In the genomic region with DNA sequence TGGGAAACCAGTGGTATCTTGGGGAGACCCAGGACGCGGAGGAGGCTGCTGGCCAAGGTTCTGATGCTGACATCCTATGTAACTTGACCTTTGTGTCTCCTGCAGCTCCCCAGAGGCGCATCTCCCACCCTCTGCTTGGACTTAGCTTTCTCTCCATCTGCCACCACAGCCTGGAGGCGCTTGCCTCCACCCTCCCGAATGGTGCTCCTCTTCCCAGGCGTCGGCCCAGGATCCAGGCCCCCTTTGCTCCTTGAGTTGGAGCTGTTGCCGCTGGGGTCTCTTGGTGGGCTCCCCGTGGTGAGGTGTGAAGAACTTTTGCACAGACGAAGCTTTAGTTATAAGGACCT, we compare ENCODE assay signal across 8 mouse cellular contexts. TPM values are rescaled to one million over a fixed set of nuclear protein-coding genes. Genes with fewer than 3 reads are reported as not detected.
DNase-seq lines count a peak whose midpoint lies in the region; ATAC-seq and TF ChIP-seq lines count a peak whose summit lies in the region.

No protein-coding gene starts in this region.

- peak overlapping the region; percentile 1; the same call in 1 of the 2 replicates for H3K27ac ChIP-seq in liver, adult 2 months (replicated peaks; ENCODE audit: insufficient read depth, low read depth, low read length)
- H3K27ac ChIP-seq in embryonic facial prominence, embryonic 13.5 days, result peak overlapping the region; percentile 62; the same call in 1 of the 2 replicates
- H3K27ac ChIP-seq in intestine, embryonic 14.5 days (ENCODE audit: low read depth), result peak overlapping the region; percentile 57; the same call in 1 of the 2 replicates
- H3K27ac ChIP-seq in neural tube, embryonic 13.5 days (replicated peaks), result no peak overlapping the region

- no peaks in the 10 kb centered on the region for H3K27me3 ChIP-seq in liver, adult 2 months (ENCODE audit: control insufficient read depth, insufficient read depth, low read length)
- no peaks in the 10 kb centered on the region for H3K27me3 ChIP-seq in embryonic facial prominence, embryonic 13.5 days
- no peaks in the 10 kb centered on the region for H3K27me3 ChIP-seq in intestine, embryonic 14.5 days (replicated peaks; ENCODE audit: control insufficient read depth, insufficient read depth, low read length)
- no peaks in the 10 kb centered on the region for H3K27me3 ChIP-seq in neural tube, embryonic 13.5 days

- no peaks in the 10 kb centered on the region for H3K36me3 ChIP-seq in liver, adult 2 months (ENCODE audit: control insufficient read depth, insufficient read depth, low read length)
- H3K36me3 ChIP-seq in embryonic facial prominence, embryonic 13.5 days, result peaks cover 46% of the 10 kb centered on the region
- H3K36me3 ChIP-seq in intestine, embryonic 14.5 days (ENCODE audit: control insufficient read depth, insufficient read depth, low read length), result peaks cover 31% of the 10 kb centered on the region
- peaks cover 45% of the 10 kb centered on the region for H3K36me3 ChIP-seq in neural tube, embryonic 13.5 days

- peaks cover 14% of the 10 kb centered on the region for H3K4me1 ChIP-seq in liver, adult 2 months (ENCODE audit: control insufficient read depth, insufficient read depth, low read length)
- H3K4me1 ChIP-seq in embryonic facial prominence, embryonic 13.5 days, result peaks cover 34% of the 10 kb centered on the region
- H3K4me1 ChIP-seq in intestine, embryonic 14.5 days (replicated peaks; ENCODE audit: control insufficient read depth, insufficient read depth, low read length), result peaks cover 16% of the 10 kb centered on the region
- peaks cover 51% of the 10 kb centered on the region for H3K4me1 ChIP-seq in neural tube, embryonic 13.5 days (replicated peaks)

- H3K4me3 ChIP-seq in liver, adult 2 months (ENCODE audit: insufficient read depth, low read depth, low read length), result peak overlapping the region; percentile 76
- H3K4me3 ChIP-seq in embryonic facial prominence, embryonic 13.5 days, result peak overlapping the region; percentile 83
- peak overlapping the region; percentile 77 for H3K4me3 ChIP-seq in intestine, embryonic 14.5 days (ENCODE audit: low read depth, low read length)
- peak overlapping the region; percentile 94 for H3K4me3 ChIP-seq in neural tube, embryonic 13.5 days

- H3K9ac ChIP-seq in liver, adult 2 months (ENCODE audit: low read depth, low read length), result peak overlapping the region; percentile 75
- peak overlapping the region; percentile 91 for H3K9ac ChIP-seq in embryonic facial prominence, embryonic 13.5 days
- H3K9ac ChIP-seq in intestine, embryonic 14.5 days (ENCODE audit: low read length), result peak overlapping the region; percentile 84
- H3K9ac ChIP-seq in neural tube, embryonic 13.5 days, result peak overlapping the region; percentile 89

- H3K9me3 ChIP-seq in embryonic facial prominence, embryonic 13.5 days, result no peaks in the 10 kb centered on the region
- peaks cover 5% of the 10 kb centered on the region; the same call in 1 of the 2 replicates for H3K9me3 ChIP-seq in intestine, embryonic 14.5 days (ENCODE audit: control insufficient read depth, low read length)
- no peaks in the 10 kb centered on the region for H3K9me3 ChIP-seq in neural tube, embryonic 13.5 days

- no peak for TF ChIP-seq CTCF in liver, adult 2 months (IDR thresholded peaks at IDR 0.05; ENCODE audit: low read depth, low read length)

- DNase-seq in liver, adult 2 months (ENCODE audit: extremely low read depth, low read depth, low spot score), result no peak
- no peak for DNase-seq in liver
- DNase-seq in intestine, embryonic 14.5 days (ENCODE audit: low spot score), result no peak
- no peak for DNase-seq in spleen, postnatal 10 days (ENCODE audit: low spot score in 2 of 2)
- no peak for DNase-seq in frontal cortex, postnatal 25 days (ENCODE audit: low spot score in 2 of 2)
- no peak for DNase-seq in kidney, adult 18-20 months

- 14% methylated on average over 10 of the region's 10 CpGs for WGBS in liver, adult 2 months
- 12% methylated on average over 10 of the region's 10 CpGs for WGBS in embryonic facial prominence, embryonic 13.5 days
- 14% methylated on average over 10 of the region's 10 CpGs for WGBS in intestine, embryonic 14.5 days
- WGBS in neural tube, embryonic 13.5 days, result 20% methylated on average over 10 of the region's 10 CpGs

- peaks cover 20% of the 10 kb centered on the region; the same call in 1 of the 2 replicates for H3K79me2 ChIP-seq in liver, adult 2 months (ENCODE audit: control insufficient read depth, insufficient read depth, low read length)

- peak overlapping the region; percentile 95 for H3K4me2 ChIP-seq in embryonic facial prominence, embryonic 13.5 days
- H3K4me2 ChIP-seq in intestine, embryonic 14.5 days (ENCODE audit: low read length), result peak overlapping the region; percentile 97
- peak overlapping the region; percentile 98 for H3K4me2 ChIP-seq in neural tube, embryonic 13.5 days

- 0 out of 2 replicates have a peak, but pooled peaks have one; percentile 1 for ATAC-seq in embryonic facial prominence, embryonic 13.5 days (ENCODE audit: insufficient number of reproducible peaks, insufficient read depth, low FRiP score, low TSS enrichment, low read depth)
- ATAC-seq in intestine, embryonic 14.5 days (replicated peaks; ENCODE audit: low FRiP score, low TSS enrichment, low read depth), result no peak; the same call in none of the 2 replicates
- peak; percentile 22 for ATAC-seq in neural tube, embryonic 13.5 days (ENCODE audit: low read depth)

- TF ChIP-seq POLR2A in liver, adult 2 months (IDR thresholded peaks at IDR 0.05; ENCODE audit: extremely low read depth, insufficient read depth, low read length), result no peak

RNA-seq across cellular contexts. Expression of gene Sh3bp5l, which starts 0.6 kb away (rescaled TPM):
- total RNA-seq in liver, adult 2 months (2014; rRNA removed), result 8.9 and 10.3 TPM in 2 replicates
- polyA plus RNA-seq in liver, adult 2 months (2012; rRNA removed), result 15.8 and 19.6 TPM in 2 replicates
- polyA plus RNA-seq in embryonic facial prominence, embryonic 13.5 days (2015; fragmentation: Nextera tagmentation; extraction: Ambion mirVana), result 33.4 and 34.6 TPM in 2 replicates
- 27.5 and 28.9 TPM in 2 replicates for polyA plus RNA-seq in intestine, embryonic 14.5 days (2014; fragmentation: Nextera tagmentation; extraction: Ambion mirVana)
- polyA plus RNA-seq in neural tube, embryonic 13.5 days (2015; fragmentation: Nextera tagmentation; extraction: Ambion mirVana), result 46.2 and 47.4 TPM in 2 replicates

RNA-seq across cellular contexts. Expression of gene Zfp672, which starts 1.0 kb away (rescaled TPM):
- 20.7 and 23.8 TPM in 2 replicates for total RNA-seq in liver, adult 2 months (2014; rRNA removed)
- polyA plus RNA-seq in liver, adult 2 months (2012; rRNA removed), result 14.9 and 18.6 TPM in 2 replicates
- polyA plus RNA-seq in embryonic facial prominence, embryonic 13.5 days (2015; fragmentation: Nextera tagmentation; extraction: Ambion mirVana), result 41.2 and 41.9 TPM in 2 replicates
- 45.9 and 49.6 TPM in 2 replicates for polyA plus RNA-seq in intestine, embryonic 14.5 days (2014; fragmentation: Nextera tagmentation; extraction: Ambion mirVana)
- 35.5 and 39.5 TPM in 2 replicates for polyA plus RNA-seq in neural tube, embryonic 13.5 days (2015; fragmentation: Nextera tagmentation; extraction: Ambion mirVana)

RNA-seq across cellular contexts. Expression of gene Zfp692, which starts 24.3 kb away (rescaled TPM):
- total RNA-seq in liver, adult 2 months (2014; rRNA removed), result 2.3 and 3.0 TPM in 2 replicates
- 5.9 and 8.9 TPM in 2 replicates for polyA plus RNA-seq in liver, adult 2 months (2012; rRNA removed)
- polyA plus RNA-seq in embryonic facial prominence, embryonic 13.5 days (2015; fragmentation: Nextera tagmentation; extraction: Ambion mirVana), result 30.6 and 31.4 TPM in 2 replicates
- polyA plus RNA-seq in intestine, embryonic 14.5 days (2014; fragmentation: Nextera tagmentation; extraction: Ambion mirVana), result 19.7 and 22.3 TPM in 2 replicates
- 25.6 and 26.9 TPM in 2 replicates for polyA plus RNA-seq in neural tube, embryonic 13.5 days (2015; fragmentation: Nextera tagmentation; extraction: Ambion mirVana)

RNA-seq across cellular contexts. Expression of gene Lypd8, which starts 47.7 kb away (rescaled TPM):
- not detected in 2 replicates for total RNA-seq in liver, adult 2 months (2014; rRNA removed)
- 2.6 and 4.0 TPM in 2 replicates for polyA plus RNA-seq in liver, adult 2 months (2012; rRNA removed)
- polyA plus RNA-seq in embryonic facial prominence, embryonic 13.5 days (2015; fragmentation: Nextera tagmentation; extraction: Ambion mirVana), result 1.3 TPM in 1 of 2 replicates, not detected in the other
- 274 and 403 TPM in 2 replicates for polyA plus RNA-seq in intestine, embryonic 14.5 days (2014; fragmentation: Nextera tagmentation; extraction: Ambion mirVana)
- polyA plus RNA-seq in neural tube, embryonic 13.5 days (2015; fragmentation: Nextera tagmentation; extraction: Ambion mirVana), result not detected in 2 replicates

RNA-seq across cellular contexts. Expression of gene 4930438A08Rik, which starts 56.5 kb away (rescaled TPM):
- 0.07 TPM in 1 of 2 replicates, not detected in the other for total RNA-seq in liver, adult 2 months (2014; rRNA removed)
- not detected in 2 replicates for polyA plus RNA-seq in liver, adult 2 months (2012; rRNA removed)
- polyA plus RNA-seq in embryonic facial prominence, embryonic 13.5 days (2015; fragmentation: Nextera tagmentation; extraction: Ambion mirVana), result not detected in 2 replicates
- polyA plus RNA-seq in intestine, embryonic 14.5 days (2014; fragmentation: Nextera tagmentation; extraction: Ambion mirVana), result not detected in 2 replicates
- not detected in 2 replicates for polyA plus RNA-seq in neural tube, embryonic 13.5 days (2015; fragmentation: Nextera tagmentation; extraction: Ambion mirVana)
